Mouse (Mus musculus): ENCODE data around the gene Scube2. TPM values are rescaled to one million over a fixed set of nuclear protein-coding genes. Genes with fewer than 3 reads are reported as not detected.
A peak's percentile ranks its signal among the peaks of the same experiment; 100 is the strongest.

Scube2 gene
- polyA plus RNA-seq, 1 experiment from 2014 or later, result 1.8 TPM

DNA sequence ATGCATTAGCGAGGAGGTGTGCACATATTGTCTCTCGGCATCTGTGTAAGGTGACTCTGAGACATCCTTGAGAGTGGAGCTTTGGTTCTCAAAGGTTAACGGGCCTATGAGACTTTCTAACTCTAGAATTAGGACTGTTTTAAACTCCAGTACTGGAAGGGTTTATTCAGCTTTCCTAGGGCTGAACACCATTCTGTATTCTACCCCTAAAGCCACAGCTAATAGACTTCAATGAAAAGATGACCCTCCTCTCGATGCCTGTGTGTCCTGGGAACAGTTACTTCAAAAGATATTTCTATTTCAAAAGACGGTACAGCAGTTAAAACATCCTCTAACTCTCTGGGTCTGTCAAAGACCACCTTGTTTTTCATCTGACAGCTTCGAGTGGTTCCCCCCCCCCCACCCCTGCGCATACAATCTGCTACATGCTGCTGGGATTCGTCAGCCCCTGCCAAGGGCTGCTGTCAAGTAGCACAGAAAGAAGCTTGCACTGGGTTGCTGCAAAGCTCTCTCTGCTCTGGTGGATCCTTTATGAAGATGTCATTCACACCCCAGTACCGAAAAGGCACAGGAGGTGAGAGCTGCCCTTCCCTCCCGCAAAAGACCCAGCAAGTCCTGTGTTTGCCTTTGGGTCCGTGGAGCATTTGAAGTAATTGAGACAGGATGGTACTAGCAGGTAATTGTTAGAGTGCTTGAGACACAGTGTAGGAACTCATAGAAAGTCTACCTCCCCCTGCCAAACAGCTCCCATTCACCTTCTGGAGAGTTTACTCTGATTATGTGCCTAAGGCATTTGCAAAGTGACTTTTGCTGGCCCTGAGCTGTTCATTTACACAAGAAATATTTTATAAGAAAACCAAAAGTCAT, 16.4 kb downstream of the Scube2 start:
- WGBS, result 42% methylated on average over 11 of the region's 11 CpGs
- H3K4me1 ChIP-seq, result peaks cover 42% of the 10 kb centered on the region
- no peaks in the 10 kb centered on the region for H3K36me3 ChIP-seq (replicated peaks)
- no peak for DNase-seq (ENCODE audit: extremely low spot score, low spot score)
- no peaks in the 10 kb centered on the region for H3K9me3 ChIP-seq
- H3K4me3 ChIP-seq, result 0 out of 2 replicates have a peak overlapping the region, but pooled peaks have one; percentile 10
- peak overlapping the region; percentile 63 for H3K27ac ChIP-seq
- peaks cover 68% of the 10 kb centered on the region for H3K27me3 ChIP-seq (ENCODE audit: poor library complexity, severe bottlenecking)

DNA sequence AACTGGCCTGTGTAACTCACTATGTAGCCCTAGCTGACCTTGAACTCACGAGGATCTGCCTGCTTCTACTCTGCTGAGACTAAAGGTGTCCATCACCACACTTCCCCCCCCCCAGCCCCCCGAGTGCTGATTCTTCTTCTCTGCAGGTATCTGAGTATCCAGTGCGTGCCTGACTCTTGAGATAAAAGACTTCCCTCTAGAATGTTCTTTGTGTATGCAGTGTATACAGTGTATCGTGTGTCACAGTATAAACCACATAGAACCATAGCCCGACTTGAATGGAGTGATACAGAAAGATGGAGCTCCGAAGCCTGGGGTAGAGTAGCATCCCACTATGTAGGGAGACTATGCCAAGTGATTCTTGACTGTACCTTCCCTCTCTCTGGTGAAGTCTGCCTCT, 21.4 kb downstream of the Scube2 start:
- Histone ChIP-seq H3K4me1 (peaks cover 10% of the 10 kb centered on the region), H3K4me3 (no peak overlapping the region), H3K36me3 (replicated peaks) (no peaks in the 10 kb centered on the region), H3K9me3 (no peaks in the 10 kb centered on the region), H3K27ac (no peak overlapping the region), H3K27me3 (ENCODE audit: poor library complexity, severe bottlenecking) (peaks cover 41% of the 10 kb centered on the region)
- no peak for DNase-seq (ENCODE audit: extremely low spot score, low spot score)
- WGBS, result 87% methylated on average over 6 of the region's 6 CpGs

DNA sequence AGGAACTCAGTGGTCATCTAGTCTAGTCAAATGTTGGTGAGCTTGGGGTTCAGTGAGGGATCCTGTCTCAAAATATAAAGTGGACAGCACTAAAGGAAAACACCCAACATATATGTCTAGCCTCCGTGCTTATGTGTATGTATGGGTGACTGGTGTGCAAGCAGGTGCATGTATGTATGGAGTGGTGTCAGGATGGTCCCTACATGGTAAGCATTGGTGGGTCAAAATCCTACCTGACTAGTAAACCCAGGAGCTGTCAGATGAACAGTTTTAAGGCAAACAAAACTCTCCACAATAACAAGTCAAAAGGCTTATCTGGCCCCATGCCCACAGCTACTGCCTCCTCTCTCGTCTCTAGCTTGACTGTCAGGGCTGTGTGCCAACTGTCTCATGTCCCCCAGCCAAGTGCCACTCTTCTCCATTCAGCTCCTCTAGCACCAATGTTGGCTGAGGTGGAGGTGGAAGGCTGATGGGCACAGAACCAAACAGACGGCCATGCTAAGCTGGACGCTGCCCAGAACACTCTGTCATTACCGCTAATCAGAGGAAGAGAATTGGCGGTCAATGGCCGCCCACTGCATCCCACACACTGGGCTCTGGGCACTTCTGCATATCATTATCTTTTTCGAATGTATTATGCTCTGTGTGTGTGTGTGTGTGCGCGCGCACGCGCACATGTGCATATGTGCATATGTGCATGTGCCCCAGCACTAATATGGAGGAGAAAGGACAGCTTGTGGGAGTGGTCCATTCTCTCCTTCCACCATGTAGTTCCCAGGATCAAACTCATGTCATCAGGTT, 23.7 kb downstream of the Scube2 start:
- H3K36me3 ChIP-seq (replicated peaks), result no peaks in the 10 kb centered on the region
- H3K27me3 ChIP-seq (ENCODE audit: poor library complexity, severe bottlenecking), result peaks cover 34% of the 10 kb centered on the region
- no peak overlapping the region for H3K27ac ChIP-seq
- DNase-seq (ENCODE audit: extremely low spot score, low spot score), result no peak
- WGBS, result 94% methylated on average over 13 of the region's 13 CpGs
- peaks cover 15% of the 10 kb centered on the region for H3K4me1 ChIP-seq
- no peak overlapping the region for H3K4me3 ChIP-seq
- H3K9me3 ChIP-seq, result no peaks in the 10 kb centered on the region

DNA sequence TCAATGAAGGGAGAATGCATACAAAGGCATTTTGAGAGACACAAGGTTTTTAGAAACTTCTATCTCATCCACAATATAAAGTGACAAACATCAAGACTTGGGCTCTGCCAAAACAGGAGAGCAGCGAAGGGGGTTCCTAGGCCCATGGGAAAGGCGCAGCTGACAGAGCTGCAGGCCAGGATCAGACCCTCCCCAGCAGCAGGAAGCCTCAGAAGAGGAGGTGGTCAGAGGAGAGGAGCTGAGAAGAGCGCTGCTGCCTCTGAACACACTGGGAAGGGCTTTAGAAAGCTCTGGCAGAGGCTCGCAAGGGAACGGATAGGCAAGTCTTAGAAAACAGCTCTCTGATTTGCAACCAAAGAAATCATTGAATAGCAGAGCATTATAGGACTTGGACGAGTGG, 24.4 kb downstream of the Scube2 start:
- DNase-seq (ENCODE audit: extremely low spot score, low spot score), result no peak

DNA sequence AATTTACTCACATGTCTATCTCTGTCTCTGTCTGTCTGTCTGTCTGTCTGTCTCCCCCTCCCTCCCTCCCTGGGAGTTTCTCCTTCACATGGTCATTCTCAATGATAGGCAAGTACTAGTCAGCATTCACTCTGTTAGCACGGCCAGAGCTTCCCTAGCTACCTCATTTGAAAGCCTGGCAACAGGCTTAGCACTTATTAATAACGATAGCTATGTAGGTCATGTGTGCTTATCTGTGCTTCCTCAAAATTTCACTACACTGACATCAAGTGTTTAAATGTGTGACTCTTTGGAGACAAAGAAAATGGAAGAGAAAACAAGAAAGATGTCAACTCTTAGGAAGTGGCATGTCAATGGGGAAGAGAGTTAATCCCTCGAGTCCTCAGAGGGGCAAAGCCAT, 26.9 kb downstream of the Scube2 start:
- Histone ChIP-seq H3K4me3 (no peak overlapping the region), H3K4me1 (peaks cover 17% of the 10 kb centered on the region), H3K27ac (no peak overlapping the region), H3K27me3 (ENCODE audit: poor library complexity, severe bottlenecking) (peaks cover 33% of the 10 kb centered on the region), H3K9me3 (no peaks in the 10 kb centered on the region), H3K36me3 (replicated peaks) (no peaks in the 10 kb centered on the region)
- WGBS, result 83% methylated on average over 3 of the region's 3 CpGs
- DNase-seq (ENCODE audit: extremely low spot score, low spot score), result no peak

More for the DNA sequence above, 24.4 kb downstream of the Scube2 start:
- H3K4me3 ChIP-seq, result no peak overlapping the region
- 64% methylated on average over 6 of the region's 6 CpGs for WGBS
- no peaks in the 10 kb centered on the region for H3K9me3 ChIP-seq
- peaks cover 37% of the 10 kb centered on the region for H3K27me3 ChIP-seq (ENCODE audit: poor library complexity, severe bottlenecking)
- no peaks in the 10 kb centered on the region for H3K36me3 ChIP-seq (replicated peaks)
- H3K4me1 ChIP-seq, result peaks cover 17% of the 10 kb centered on the region
- H3K27ac ChIP-seq, result no peak overlapping the region

DNA sequence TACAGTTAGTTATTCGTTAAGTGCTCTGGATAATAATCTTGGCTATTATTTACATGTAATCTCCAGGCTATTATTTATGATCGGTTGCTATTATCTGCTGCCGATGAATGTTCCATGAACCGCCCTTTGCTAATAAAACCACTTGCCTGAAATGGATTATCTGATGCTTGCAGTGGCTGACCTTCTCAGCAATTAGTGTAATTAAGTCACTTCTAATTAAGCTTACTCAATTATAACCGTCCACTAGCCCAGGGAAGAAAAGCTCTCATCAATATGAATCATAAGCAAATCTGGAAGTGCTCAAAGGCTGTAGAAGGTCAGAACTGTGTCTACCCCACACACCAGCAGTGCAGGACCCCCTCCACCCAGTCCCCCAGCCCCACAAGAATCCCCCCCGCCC, 27.8 kb downstream of the Scube2 start:
- H3K9me3 ChIP-seq, result no peaks in the 10 kb centered on the region
- WGBS, result 69% methylated on average over 6 of the region's 6 CpGs
- no peak overlapping the region for H3K27ac ChIP-seq
- peaks cover 17% of the 10 kb centered on the region for H3K4me1 ChIP-seq
- no peak overlapping the region for H3K4me3 ChIP-seq
- no peak for DNase-seq (ENCODE audit: extremely low spot score, low spot score)
- no peaks in the 10 kb centered on the region for H3K36me3 ChIP-seq (replicated peaks)
- H3K27me3 ChIP-seq (ENCODE audit: poor library complexity, severe bottlenecking), result peaks cover 32% of the 10 kb centered on the region

DNA sequence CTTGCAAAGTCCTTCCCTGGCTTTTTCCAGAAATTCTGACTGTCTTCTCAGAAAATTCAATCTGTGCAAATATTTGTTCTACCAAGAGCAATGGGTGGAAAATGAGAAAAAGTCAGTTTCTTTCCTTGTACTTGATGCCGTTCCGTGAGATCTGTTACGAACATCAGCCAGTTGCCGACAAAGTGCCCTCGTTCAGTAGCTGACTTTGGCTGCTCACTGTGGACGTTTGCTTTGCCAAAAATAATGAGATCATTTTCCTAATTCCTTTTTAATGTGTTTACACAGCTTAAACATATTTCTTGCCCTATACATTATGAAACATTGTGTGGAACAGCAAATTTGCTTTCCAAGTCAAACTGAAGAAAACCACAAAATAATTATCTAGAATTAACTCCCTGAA, 30.6 kb downstream of the Scube2 start:
- no peaks in the 10 kb centered on the region for H3K9me3 ChIP-seq
- H3K36me3 ChIP-seq (replicated peaks), result no peaks in the 10 kb centered on the region
- H3K27ac ChIP-seq, result no peak overlapping the region
- peaks cover 17% of the 10 kb centered on the region for H3K4me1 ChIP-seq
- no peak overlapping the region for H3K4me3 ChIP-seq
- WGBS, result 90% methylated on average over 6 of the region's 6 CpGs
- H3K27me3 ChIP-seq (ENCODE audit: poor library complexity, severe bottlenecking), result peaks cover 32% of the 10 kb centered on the region
- DNase-seq (ENCODE audit: extremely low spot score, low spot score), result no peak

DNA sequence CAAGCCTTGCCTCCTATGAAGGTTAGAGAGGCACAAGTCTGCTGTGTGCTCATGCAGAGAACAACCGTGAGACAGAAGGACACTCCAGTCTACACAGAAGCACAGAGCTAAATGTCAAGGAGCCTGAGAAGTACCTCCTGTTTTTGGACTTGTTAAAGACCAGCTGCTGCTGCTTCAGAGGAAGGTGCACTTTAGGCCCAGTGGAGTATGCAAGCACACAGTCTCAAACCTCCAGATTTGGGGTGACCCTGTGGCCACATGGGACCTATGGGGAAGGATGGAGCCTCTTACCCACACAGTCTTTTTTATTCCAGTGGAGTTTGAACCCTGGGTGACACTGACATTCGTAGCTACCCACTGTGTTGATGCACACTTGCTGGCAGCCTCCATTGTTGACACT, 34.1 kb downstream of the Scube2 start:
- Histone ChIP-seq H3K4me3 (no peak overlapping the region), H3K9me3 (no peaks in the 10 kb centered on the region), H3K4me1 (no peaks in the 10 kb centered on the region), H3K27me3 (ENCODE audit: poor library complexity, severe bottlenecking) (peaks cover 11% of the 10 kb centered on the region; the same call in 1 of the 2 replicates), H3K27ac (no peak overlapping the region), H3K36me3 (replicated peaks) (no peaks in the 10 kb centered on the region)
- no peak for DNase-seq (ENCODE audit: extremely low spot score, low spot score)
- 85% methylated on average over 2 of the region's 2 CpGs for WGBS

DNA sequence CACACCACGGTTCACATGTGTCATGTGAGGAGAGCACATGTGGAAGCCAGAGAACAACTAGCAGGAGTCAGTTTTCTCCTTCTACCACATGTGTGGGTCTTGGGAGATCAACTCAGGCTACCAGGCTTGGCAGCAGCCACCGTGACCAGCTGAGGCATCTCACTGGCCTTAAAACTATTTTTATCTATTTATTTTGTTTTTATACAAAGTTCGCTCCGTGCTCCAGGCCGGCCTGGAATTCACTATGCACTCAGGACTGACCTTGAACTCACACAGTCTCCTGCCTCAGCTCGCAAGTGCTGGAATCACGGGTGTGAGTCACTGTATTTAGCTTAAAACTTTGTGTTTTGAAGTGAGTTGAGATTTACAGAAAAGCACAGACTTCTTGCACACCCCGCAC, 38.6 kb downstream of the Scube2 start:
- WGBS, result 89% methylated on average over 8 of the region's 8 CpGs
- no peak for DNase-seq (ENCODE audit: extremely low spot score, low spot score)
- peaks cover 31% of the 10 kb centered on the region for H3K27me3 ChIP-seq (ENCODE audit: poor library complexity, severe bottlenecking)

DNA sequence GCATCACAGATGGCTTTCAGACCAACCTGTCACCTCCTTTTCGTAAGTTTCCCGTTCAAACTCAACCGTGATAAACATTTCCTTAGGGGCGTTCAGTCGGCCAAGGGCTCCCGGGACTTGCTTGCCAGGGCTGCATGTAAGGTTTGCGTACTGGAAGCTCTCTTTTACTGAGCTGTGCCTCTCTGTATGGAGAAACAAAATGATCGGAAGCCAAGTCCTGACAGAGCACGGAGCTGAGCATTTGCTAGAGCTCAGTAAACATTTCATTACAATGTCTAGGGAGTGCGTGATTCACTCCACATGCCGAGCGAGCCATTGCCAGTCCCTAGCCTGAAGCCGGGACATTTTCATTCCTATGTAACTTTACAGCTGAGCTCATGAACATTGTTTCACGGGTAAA, 40.2 kb downstream of the Scube2 start:
- Histone ChIP-seq H3K36me3 (replicated peaks) (no peaks in the 10 kb centered on the region), H3K9me3 (no peaks in the 10 kb centered on the region), H3K4me3 (no peak overlapping the region), H3K4me1 (no peaks in the 10 kb centered on the region), H3K27ac (no peak overlapping the region), H3K27me3 (ENCODE audit: poor library complexity, severe bottlenecking) (peaks cover 43% of the 10 kb centered on the region)
- 90% methylated on average over 14 of the region's 14 CpGs for WGBS
- no peak for DNase-seq (ENCODE audit: extremely low spot score, low spot score)

More for the DNA sequence above, 38.6 kb downstream of the Scube2 start:
- Histone ChIP-seq H3K27ac (no peak overlapping the region), H3K4me3 (no peak overlapping the region), H3K9me3 (no peaks in the 10 kb centered on the region), H3K36me3 (replicated peaks) (no peaks in the 10 kb centered on the region), H3K4me1 (no peaks in the 10 kb centered on the region)

DNA sequence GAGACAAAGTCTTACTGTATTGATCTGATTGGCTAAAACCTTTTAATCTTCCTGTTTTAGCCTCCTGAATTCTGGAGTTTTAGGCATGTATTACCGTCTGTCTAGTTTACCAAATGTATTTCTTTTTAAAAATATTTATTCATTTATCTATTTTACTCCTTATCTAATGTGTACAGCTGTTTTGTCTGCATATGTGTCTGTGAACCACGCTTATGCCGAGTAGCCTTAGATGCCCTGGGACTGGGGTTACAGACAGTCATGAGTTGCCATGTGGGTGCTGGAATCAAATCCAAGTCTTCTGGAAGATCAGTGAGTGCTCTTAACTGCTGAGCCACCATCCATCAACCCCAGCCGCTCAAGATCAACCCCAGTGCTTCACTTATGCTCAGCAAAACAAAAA, 46.9 kb downstream of the Scube2 start:
- Histone ChIP-seq H3K9me3 (no peaks in the 10 kb centered on the region), H3K27ac (no peak overlapping the region), H3K36me3 (replicated peaks) (no peaks in the 10 kb centered on the region), H3K27me3 (ENCODE audit: poor library complexity, severe bottlenecking) (peaks cover 89% of the 10 kb centered on the region), H3K4me1 (peaks cover 14% of the 10 kb centered on the region), H3K4me3 (no peak overlapping the region)
- WGBS, result 92% methylated on average over 4 of the region's 4 CpGs
- no peak for DNase-seq (ENCODE audit: extremely low spot score, low spot score)

DNA sequence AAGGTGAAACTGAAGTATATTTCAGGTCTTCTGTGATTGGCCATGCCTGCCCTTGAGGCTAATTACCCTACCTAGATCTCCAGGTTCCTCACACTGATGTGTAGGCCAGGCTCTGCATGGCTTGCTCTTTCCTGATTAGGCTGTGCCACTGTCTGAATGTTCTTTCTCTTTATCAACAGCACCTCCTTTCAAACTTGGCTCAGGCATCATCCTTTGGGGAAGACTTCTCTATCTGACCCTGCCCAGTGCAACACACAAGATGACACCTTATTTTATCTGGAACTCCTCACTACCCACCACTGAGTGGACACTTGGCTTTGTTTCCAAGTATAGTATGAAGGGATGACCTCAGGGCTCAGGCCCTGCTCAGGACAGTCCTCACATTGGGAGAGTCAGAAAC, 47.5 kb downstream of the Scube2 start:
- DNase-seq (ENCODE audit: extremely low spot score, low spot score), result no peak
- Histone ChIP-seq H3K9me3 (no peaks in the 10 kb centered on the region), H3K4me1 (peaks cover 21% of the 10 kb centered on the region), H3K4me3 (no peak overlapping the region), H3K27ac (no peak overlapping the region), H3K27me3 (ENCODE audit: poor library complexity, severe bottlenecking) (peaks cover 89% of the 10 kb centered on the region), H3K36me3 (replicated peaks) (no peaks in the 10 kb centered on the region)
